Comparison of ENCODE assay signal across 8 mouse cellular contexts in genomic region chr4:129188041-129188659, GRCm38 (mm10). TPM values are rescaled to one million over a fixed set of nuclear protein-coding genes. Genes with fewer than 3 reads are reported as not detected.
DNase-seq lines count a peak whose midpoint lies in the region; ATAC-seq and TF ChIP-seq lines count a peak whose summit lies in the region.

No protein-coding gene starts in this region.

- dilution Hi-C loops in CH12.LX (cut with MboI; ENCODE audit: extremely low pct_ligation_motif_present, extremely low pct_unique_long_range_greater_than_20kb, low sequenced_read_pairs) = no loop called here

- 49% methylated on average over 5 of the region's 5 CpGs for WGBS in heart, embryonic 10.5 days
- WGBS in forebrain, embryonic 15.5 days = 32% methylated on average over 5 of the region's 5 CpGs
- 32% methylated on average over 5 of the region's 5 CpGs for WGBS in liver, embryonic 16.5 days (ENCODE audit: insufficient replicate concordance)

- no peaks in the 10 kb centered on the region for H3K9me3 ChIP-seq in heart, embryonic 10.5 days
- no peaks in the 10 kb centered on the region for H3K9me3 ChIP-seq in CH12.LX (replicated peaks; ENCODE audit: low read length)
- H3K9me3 ChIP-seq in forebrain, embryonic 15.5 days = no peaks in the 10 kb centered on the region
- H3K9me3 ChIP-seq in liver, embryonic 16.5 days (replicated peaks; ENCODE audit: control insufficient read depth, low read length) = no peaks in the 10 kb centered on the region

- H3K36me3 ChIP-seq in heart, embryonic 10.5 days = peaks cover 18% of the 10 kb centered on the region; the same call in 1 of the 2 replicates
- peaks cover 11 to 33% of the 10 kb centered on the region in 2 experiments for H3K36me3 ChIP-seq in CH12.LX (replicated peaks in 1 of 2; ENCODE audit: control insufficient read depth in 1 of 2, insufficient read depth in 1 of 2, low read length in 1 of 2)
- H3K36me3 ChIP-seq in forebrain, embryonic 15.5 days = peaks cover under 1% of the 10 kb centered on the region; the same call in 1 of the 2 replicates
- no peaks in the 10 kb centered on the region for H3K36me3 ChIP-seq in liver, embryonic 16.5 days (ENCODE audit: control insufficient read depth, insufficient read depth)

- TF ChIP-seq RAD21 in CH12.LX (IDR thresholded peaks at IDR 0.05; ENCODE audit: low read depth, low read length) = no peak

- DNase-seq in heart, embryonic 10.5 days (ENCODE audit: low spot score) = no peak
- no peak for DNase-seq in heart, postnatal 36 days
- DNase-seq in CH12.LX (ENCODE audit: extremely low read depth) = no peak
- DNase-seq in T-cell, adult 2 months (ENCODE audit: low spot score) = no peak
- DNase-seq in gastrocnemius, adult 18-20 months (ENCODE audit: low spot score) = no peak
- no peak for DNase-seq in left cerebral cortex, postnatal 14 days (ENCODE audit: low spot score in 2 of 2)

- peaks cover 68% of the 10 kb centered on the region for H3K79me2 ChIP-seq in CH12.LX (replicated peaks; ENCODE audit: control insufficient read depth, extremely low read depth, insufficient read depth, poor library complexity, severe bottlenecking)

- TF ChIP-seq POLR2A in CH12.LX (IDR thresholded peaks at IDR 0.05; ENCODE audit: low read depth, low read length) = no peak

- H3K9ac ChIP-seq in CH12.LX (ENCODE audit: insufficient read depth, low read depth) = peak overlapping the region; percentile 92
- H3K9ac ChIP-seq in forebrain, embryonic 15.5 days (replicated peaks) = 0 out of 2 replicates have a peak overlapping the region, but pooled peaks have one; percentile 65
- H3K9ac ChIP-seq in liver, embryonic 16.5 days (ENCODE audit: low read depth, low read length) = peak overlapping the region; percentile 86

- TF ChIP-seq CTCF in CH12.LX (conservative IDR thresholded peaks at IDR 0.05 in 1 of 2, IDR thresholded peaks at IDR 0.05 in 1 of 2; ENCODE audit: low read depth in 2 of 2, low read length in 2 of 2) = no peak

- in situ Hi-C loops in CH12.LX (cut with MboI; ENCODE audit: low pct_ligation_motif_present, low pct_unique_long_range_greater_than_20kb, low sequenced_read_pairs) = loop anchor here (10.0 kb wide), 1 partner anchor 53 kb away; the partner anchor contains the start of gene Fndc5

- intact Hi-C loops in heart, postnatal 36 days (cut with DNase I) = loop anchor here (5.0 kb wide), 2 partner anchors 144 to 196 kb away; partner anchors contain the start of gene Ak2
- intact Hi-C loops in left cerebral cortex, postnatal 14 days (cut with DNase I) = loop anchor here (10.0 kb wide), 1 partner anchor 53 kb away; the partner anchor contains the start of gene Fndc5

- H3K27me3 ChIP-seq in heart, embryonic 10.5 days (ENCODE audit: insufficient read depth, poor library complexity, severe bottlenecking) = no peaks in the 10 kb centered on the region
- no peaks in the 10 kb centered on the region for H3K27me3 ChIP-seq in CH12.LX (replicated peaks)
- no peaks in the 10 kb centered on the region for H3K27me3 ChIP-seq in forebrain, embryonic 15.5 days
- no peaks in the 10 kb centered on the region for H3K27me3 ChIP-seq in liver, embryonic 16.5 days (ENCODE audit: control insufficient read depth, insufficient read depth, low read depth, low read length)

- peak overlapping the region; percentile 97 for H3K27ac ChIP-seq in heart, embryonic 10.5 days
- H3K27ac ChIP-seq in CH12.LX (ENCODE audit: insufficient read depth, low read depth) = no peak overlapping the region
- H3K27ac ChIP-seq in forebrain, embryonic 15.5 days (replicated peaks) = no peak overlapping the region
- H3K27ac ChIP-seq in liver, embryonic 16.5 days (ENCODE audit: low read length) = peak overlapping the region; percentile 88; the same call in 1 of the 2 replicates

- H3K4me3 ChIP-seq in heart, embryonic 10.5 days = peak overlapping the region; percentile 99
- H3K4me3 ChIP-seq in CH12.LX (replicated peaks in 1 of 3; ENCODE audit: low read depth in 2 of 3, low read length in 2 of 3, poor library complexity in 1 of 3) = peak overlapping the region; percentile 66 to 89 (median 75)
- H3K4me3 ChIP-seq in forebrain, embryonic 15.5 days = peak overlapping the region; percentile 84
- peak overlapping the region; percentile 92 for H3K4me3 ChIP-seq in liver, embryonic 16.5 days (ENCODE audit: low read depth, low read length)

- no peak for TF ChIP-seq EP300 in CH12.LX (IDR thresholded peaks at IDR 0.05; ENCODE audit: low read length)

- peaks cover 27% of the 10 kb centered on the region for H3K4me1 ChIP-seq in heart, embryonic 10.5 days
- peaks cover 17 to 53% of the 10 kb centered on the region in 2 experiments for H3K4me1 ChIP-seq in CH12.LX (ENCODE audit: control insufficient read depth in 1 of 2, insufficient read depth in 2 of 2)
- peaks cover 27% of the 10 kb centered on the region for H3K4me1 ChIP-seq in forebrain, embryonic 15.5 days
- H3K4me1 ChIP-seq in liver, embryonic 16.5 days (ENCODE audit: control insufficient read depth, low read depth, low read length) = peaks cover 26% of the 10 kb centered on the region

- H3K4me2 ChIP-seq in CH12.LX (ENCODE audit: insufficient read depth, low read depth, poor library complexity, severe bottlenecking) = peak overlapping the region; percentile 98
- peak overlapping the region; percentile 77 for H3K4me2 ChIP-seq in forebrain, embryonic 15.5 days (replicated peaks)
- H3K4me2 ChIP-seq in liver, embryonic 16.5 days (ENCODE audit: low read depth, low read length) = peak overlapping the region; percentile 90

- ATAC-seq in forebrain, embryonic 15.5 days (replicated peaks) = no peak
- no peak for ATAC-seq in liver, embryonic 16.5 days (ENCODE audit: low read depth)

TF ChIP-seq in CH12.LX, 34 proteins besides CTCF, POLR2A, EP300 and RAD21:
- TF ChIP-seq ZNF384 (IDR thresholded peaks at IDR 0.05; ENCODE audit: low read depth, low read length) (peak; percentile 56; the same call in 1 of the 2 replicates), MEF2A (IDR thresholded peaks at IDR 0.05; ENCODE audit: borderline replicate concordance, low read depth, low read length) (peak; percentile 46; the same call in 1 of the 2 replicates), CHD1 (IDR thresholded peaks at IDR 0.05; ENCODE audit: low read depth, low read length) (no peak)
TF ChIP-seq in CH12.LX: peak in this region for 2.

RNA-seq across cellular contexts. Expression of gene S100pbp, which starts 1.4 kb away (rescaled TPM):
- 19.9 and 20.1 TPM in 2 replicates for polyA plus RNA-seq in heart, embryonic 10.5 days (2016; fragmentation: Nextera tagmentation; extraction: Ambion mirVana)
- total RNA-seq in heart, postnatal 36 days (2021) = 10 to 100 TPM; 11.3 to 15.7 TPM
- total RNA-seq in CH12.LX (2012; rRNA removed) (22.5 and 23.1 TPM in 2 replicates), CH12.LX (2014; rRNA removed) (43.6 and 44.7 TPM in 2 replicates)
- 35.8 and 43.6 TPM in 2 replicates for polyA plus RNA-seq in CH12.LX (2012; ENCODE audit: insufficient read length, low read depth)
- polyA plus RNA-seq in forebrain, embryonic 15.5 days (2015; fragmentation: Nextera tagmentation; extraction: Ambion mirVana) = 15.3 and 17.2 TPM in 2 replicates
- polyA plus RNA-seq in liver, embryonic 16.5 days (2015; fragmentation: Nextera tagmentation; extraction: Ambion mirVana) = 6.1 and 6.3 TPM in 2 replicates
- 1 to 10 TPM; 2.9 to 4.1 TPM for total RNA-seq in gastrocnemius, adult 18-20 months (2021)
- total RNA-seq in left cerebral cortex, postnatal 14 days (2021) = 10 to 100 TPM; 35.3 to 35.5 TPM

RNA-seq across cellular contexts. Expression of gene Yars, which starts 1.4 kb away (rescaled TPM):
- 75.8 and 84.8 TPM in 2 replicates for polyA plus RNA-seq in heart, embryonic 10.5 days (2016; fragmentation: Nextera tagmentation; extraction: Ambion mirVana)
- total RNA-seq in heart, postnatal 36 days (2021) = 10 to 100 TPM; 26.3 to 31.0 TPM
- total RNA-seq in CH12.LX (2012; rRNA removed) (128 and 180 TPM in 2 replicates), CH12.LX (2014; rRNA removed) (96.1 and 96.3 TPM in 2 replicates)
- polyA plus RNA-seq in CH12.LX (2012; ENCODE audit: insufficient read length, low read depth) = 207 and 220 TPM in 2 replicates
- polyA plus RNA-seq in forebrain, embryonic 15.5 days (2015; fragmentation: Nextera tagmentation; extraction: Ambion mirVana) = 106 and 115 TPM in 2 replicates
- 56.4 and 61.8 TPM in 2 replicates for polyA plus RNA-seq in liver, embryonic 16.5 days (2015; fragmentation: Nextera tagmentation; extraction: Ambion mirVana)
- 10 to 100 TPM; 38.8 to 39.5 TPM for total RNA-seq in gastrocnemius, adult 18-20 months (2021)
- total RNA-seq in left cerebral cortex, postnatal 14 days (2021) = 100 to 1,000 TPM; 103 to 110 TPM

RNA-seq across cellular contexts. Expression of gene Fndc5, which starts 51.4 kb away (rescaled TPM):
- polyA plus RNA-seq in heart, embryonic 10.5 days (2016; fragmentation: Nextera tagmentation; extraction: Ambion mirVana) = 3.3 and 3.9 TPM in 2 replicates
- 100 to 1,000 TPM; 324 to 341 TPM for total RNA-seq in heart, postnatal 36 days (2021)
- total RNA-seq in CH12.LX (2012; rRNA removed) (0.17 and 0.21 TPM in 2 replicates), CH12.LX (2014; rRNA removed) (0.08 TPM in 1 of 2 replicates, not detected in the other)
- polyA plus RNA-seq in CH12.LX (2012; ENCODE audit: insufficient read length, low read depth) = 0.26 and 0.33 TPM in 2 replicates
- 2.6 and 2.8 TPM in 2 replicates for polyA plus RNA-seq in forebrain, embryonic 15.5 days (2015; fragmentation: Nextera tagmentation; extraction: Ambion mirVana)
- 0.44 and 0.71 TPM in 2 replicates for polyA plus RNA-seq in liver, embryonic 16.5 days (2015; fragmentation: Nextera tagmentation; extraction: Ambion mirVana)
- total RNA-seq in gastrocnemius, adult 18-20 months (2021) = 10 to 100 TPM; 67.3 to 72.7 TPM
- total RNA-seq in left cerebral cortex, postnatal 14 days (2021) = 10 to 100 TPM; 57.5 to 59.2 TPM

Comparison
In these comparisons a context has a peak if more than half of its experiments do, and no peak if none do; other contexts are left out.
1. H3K27ac ChIP-seq: peak in heart, embryonic 10.5 days (single experiment) and liver, embryonic 16.5 days (single experiment); none in CH12.LX (single experiment) and forebrain, embryonic 15.5 days (single experiment).
2. RNA of gene Fndc5, which starts 51.4 kb away (total RNA-seq): 324 to 341 TPM in heart, postnatal 36 days, 67.3 to 72.7 TPM in gastrocnemius, adult 18-20 months and 57.5 to 59.2 TPM in left cerebral cortex, postnatal 14 days; 0.08 to 0.21 TPM in CH12.LX; every median in the first group is over 10 times any median in the second.
3. Peak in every context shown above with its lines, with median percentiles within 50 percentile points of each other: H3K4me3 ChIP-seq, H3K4me2 ChIP-seq and H3K9ac ChIP-seq.